Mouse (Mus musculus) left cerebral cortex, postnatal 36 days (tissue): ENCODE data around the gene Stard13. TPM values are rescaled to one million over a fixed set of nuclear protein-coding genes. Genes with fewer than 3 reads are reported as not detected.

Experiments
- DNase-seq, 2 experiments: peaks; one replicate each; pipeline ENCODE4 v3.0.0; 2021 to 2022; ENCODE audit warnings: low spot score in 2 of 2, mixed read lengths in 1 of 2
- intact Hi-C: fragments of 180-260 bp; cut with DNase I; formaldehyde crosslinking; loops from one replicate; pipeline ENCODE4 v1.15.1; 2025
- total RNA-seq, 2 experiments: library from RNA; stranded (reverse); gene quantifications; 2 replicates each; pipeline ENCODE4 v1.2.3; 2021

Stard13 gene
- total RNA-seq, 2 experiments from 2014 or later, result 10.1 to 11.1 TPM

DNA sequence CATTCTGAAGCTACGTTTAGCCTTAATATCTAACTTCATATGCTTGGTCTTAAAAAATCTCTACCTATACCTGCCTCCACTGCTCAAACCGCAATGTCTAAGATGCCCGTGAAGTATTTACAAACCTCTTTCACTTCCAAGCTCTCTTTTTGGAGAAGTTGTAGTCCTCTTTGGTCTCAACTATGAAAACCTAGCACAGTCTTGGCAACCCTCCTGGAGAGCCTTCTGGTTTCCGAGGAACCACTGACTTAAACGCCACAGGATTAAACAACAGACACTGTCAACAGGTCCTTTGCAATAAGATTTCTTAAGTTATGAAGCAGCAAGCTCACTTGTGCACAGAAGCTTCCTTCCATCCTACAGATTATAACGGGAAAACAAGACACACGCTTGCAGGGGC lies 1.8 kb downstream of the Stard13 start:
- DNase-seq, result no peak
- intact Hi-C loops, result loop anchor here (10.0 kb wide), 2 partner anchors 87 to 133 kb away; no protein-coding TSS in a partner anchor

DNA sequence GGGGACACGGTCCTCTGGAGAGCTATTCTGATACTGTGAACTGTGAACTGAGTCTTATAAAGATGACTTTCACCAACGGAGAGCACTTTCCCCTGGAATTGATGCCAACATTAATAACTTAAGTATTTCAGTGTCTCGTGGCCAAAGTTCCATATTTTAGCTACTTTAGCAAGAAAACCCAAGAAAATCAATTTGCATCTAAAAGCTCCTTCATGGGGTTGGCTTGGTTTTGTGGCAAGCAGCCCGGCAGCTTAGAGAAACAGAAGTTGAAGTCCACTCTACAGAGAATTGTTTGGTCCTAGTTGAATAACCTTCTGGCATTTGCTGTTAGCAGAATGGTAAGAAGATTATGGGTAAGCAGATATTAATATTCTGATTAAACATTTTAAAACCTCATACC lies 2.2 kb downstream of the Stard13 start:
- no peak for DNase-seq
- intact Hi-C loops, result loop anchor here (10.0 kb wide), 2 partner anchors 87 to 133 kb away; no protein-coding TSS in a partner anchor

DNA sequence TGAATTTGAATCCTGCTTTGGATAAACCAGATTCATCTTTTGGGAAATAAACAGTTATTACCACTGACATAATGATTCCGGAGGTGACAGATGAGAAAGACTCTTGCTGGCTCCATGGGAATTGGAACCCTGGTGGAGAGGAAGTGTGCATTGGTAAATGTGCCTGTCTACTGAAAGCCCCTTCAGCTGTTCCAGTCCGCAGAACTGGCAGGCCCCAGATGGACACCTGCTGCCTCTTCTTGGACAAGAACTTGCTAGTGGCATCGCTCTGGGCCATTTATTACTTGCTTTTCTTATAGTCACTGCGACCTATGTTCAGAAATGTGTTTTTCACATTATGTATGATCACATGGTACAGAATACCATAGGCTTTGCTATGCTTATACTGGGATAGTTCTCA lies 3.2 kb downstream of the Stard13 start:
- DNase-seq, result no peak
- intact Hi-C loops, result loop anchor here (10.0 kb wide), 2 partner anchors 86 to 134 kb away; no protein-coding TSS in a partner anchor

DNA sequence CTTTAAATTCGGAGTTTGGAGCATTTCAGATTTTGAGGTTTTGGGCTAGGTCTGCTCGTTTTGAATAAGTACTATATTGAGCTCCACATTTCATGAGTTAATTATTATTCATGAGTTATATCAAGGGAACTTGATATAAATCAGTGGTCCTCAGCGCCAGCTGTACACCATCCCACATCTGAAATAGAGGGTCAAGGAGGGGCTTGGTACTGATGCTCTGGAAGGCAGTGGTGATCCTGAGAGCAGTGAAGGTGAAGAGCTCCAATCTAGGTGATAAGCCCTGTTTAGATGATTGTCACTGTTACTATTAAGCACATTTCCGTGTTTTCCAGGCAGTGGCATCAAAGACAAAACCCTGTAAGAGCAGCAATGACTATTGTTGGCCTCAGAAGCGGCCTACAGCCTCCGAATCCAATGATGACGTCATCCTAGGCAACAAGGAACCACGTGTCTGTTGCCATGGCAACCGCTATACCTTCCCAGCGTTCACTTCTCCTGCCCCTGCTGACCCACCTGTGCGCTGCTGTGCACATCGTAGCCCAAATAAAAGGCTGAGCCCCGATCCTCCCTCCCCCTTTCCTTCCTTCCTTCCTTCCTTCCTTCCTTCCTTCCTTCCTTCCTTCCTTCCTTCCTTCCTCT lies 5.2 kb downstream of the Stard13 start:
- intact Hi-C loops, result no loop called here

DNA sequence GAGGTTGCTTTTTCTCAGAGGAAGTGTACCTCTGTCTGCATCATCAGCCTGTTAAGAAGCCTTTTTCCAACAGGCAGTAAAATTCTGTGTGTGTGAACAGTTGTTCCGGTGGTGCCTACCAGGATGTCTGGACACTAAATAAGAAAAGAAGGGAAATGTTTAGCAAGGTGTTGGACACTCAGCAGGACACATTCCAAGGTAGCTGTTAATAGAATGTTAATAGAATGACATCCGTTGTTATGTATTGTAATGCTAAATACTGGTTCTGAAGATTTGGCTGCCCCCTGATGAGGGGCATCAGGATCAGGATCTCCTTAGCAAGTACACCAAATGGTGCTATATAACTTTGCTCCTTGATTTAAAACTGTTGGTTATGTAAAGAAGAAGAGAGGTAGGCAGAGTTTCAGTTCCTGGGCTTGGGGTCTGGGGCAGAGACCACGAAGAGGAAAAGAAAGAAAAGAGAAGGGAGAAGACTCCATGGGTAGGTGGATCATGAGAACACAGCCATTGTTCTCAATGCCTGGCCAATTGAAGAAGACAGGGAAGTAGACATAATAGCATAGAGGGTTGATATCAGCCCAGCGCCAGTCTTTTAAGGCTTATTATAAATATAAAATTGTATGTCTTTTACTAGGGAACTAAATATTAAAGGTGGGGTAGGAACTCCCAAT lies 9.8 kb downstream of the Stard13 start:
- no peak for DNase-seq
- intact Hi-C loops, result no loop called here

More for the DNA sequence above, 5.2 kb downstream of the Stard13 start:
- DNase-seq, result no peak

- intact Hi-C loops, result no loop called here
- no peak for DNase-seq
Observed at GRCm38 (mm10) chr5:151222791-151223190, 10.8 kb downstream of the Stard13 start.

DNA sequence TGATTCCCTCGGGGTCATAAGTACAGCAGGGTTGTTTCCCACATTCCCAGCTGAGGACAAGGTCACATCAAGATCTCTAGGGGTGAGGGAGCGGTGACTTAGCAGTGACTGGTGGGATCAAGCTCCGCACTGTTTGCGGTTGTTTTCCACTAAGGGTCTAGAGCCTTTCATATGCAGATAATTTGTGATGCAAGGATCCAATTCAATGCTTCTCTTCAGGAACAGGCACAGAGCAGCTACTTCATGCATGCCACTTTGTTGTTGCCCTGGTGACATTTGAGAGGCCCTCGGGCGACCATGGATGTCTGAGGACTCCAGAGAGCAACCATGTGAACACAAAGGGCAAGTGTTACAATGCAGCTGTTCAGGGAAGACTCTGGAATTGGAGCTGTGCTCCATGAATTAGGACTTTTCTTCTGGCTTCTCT lies 14.9 kb downstream of the Stard13 start:
- intact Hi-C loops, result no loop called here

GRCm38 (mm10) chr5:151213097-151213496 lies 20.5 kb downstream of the Stard13 start:
- no peak for DNase-seq
- intact Hi-C loops, result no loop called here

More for the DNA sequence above, 14.9 kb downstream of the Stard13 start:
- DNase-seq, result no peak

DNA sequence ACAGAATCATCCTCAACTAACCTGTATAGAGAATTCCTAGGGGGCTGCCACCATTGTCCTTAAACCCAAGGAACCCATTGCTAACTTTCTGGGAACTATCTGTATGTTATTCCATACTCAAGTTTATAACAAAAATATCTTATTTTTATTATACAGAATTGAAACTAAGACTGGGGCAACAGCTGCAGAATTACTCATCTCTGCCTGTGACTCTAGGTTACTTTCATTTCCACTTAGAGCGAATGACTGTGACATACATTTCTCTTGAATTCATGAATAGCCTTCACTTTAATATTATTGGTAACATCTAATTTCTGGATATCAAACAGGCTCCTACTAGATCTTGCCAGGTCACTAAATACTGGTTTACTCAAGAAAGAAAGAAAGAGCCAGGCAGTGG lies 22.8 kb downstream of the Stard13 start:
- intact Hi-C loops, result no loop called here

GRCm38 (mm10) chr5:151210060-151210459 lies 23.6 kb downstream of the Stard13 start:
- DNase-seq, result no peak
- intact Hi-C loops, result no loop called here

More for the DNA sequence above, 22.8 kb downstream of the Stard13 start:
- DNase-seq, result no peak

- no peak for DNase-seq
- intact Hi-C loops, result no loop called here
Observed at GRCm38 (mm10) chr5:151205017-151205416, 28.6 kb downstream of the Stard13 start.

DNA sequence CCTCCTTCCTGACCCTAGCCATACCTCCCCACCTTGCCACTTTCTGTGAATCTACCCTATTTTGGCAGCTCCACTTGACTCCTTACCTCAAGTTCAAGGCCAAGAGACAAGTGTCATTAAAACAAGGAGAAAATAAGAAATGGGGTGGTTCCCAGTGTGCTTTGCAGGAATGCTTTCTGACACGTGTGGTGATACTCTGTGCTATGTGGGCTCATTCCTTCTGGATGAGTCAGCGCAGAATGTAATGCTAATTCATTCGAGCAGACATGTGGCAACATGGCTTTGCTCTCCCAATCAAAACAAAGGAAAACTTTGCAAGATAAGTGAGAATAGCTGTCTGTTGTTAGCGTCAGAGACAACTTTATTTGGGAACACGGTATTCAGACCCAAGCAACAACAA lies 30.7 kb downstream of the Stard13 start:
- no peak for DNase-seq
- intact Hi-C loops, result no loop called here

- no peak for DNase-seq
- intact Hi-C loops, result no loop called here
Observed at GRCm38 (mm10) chr5:151201220-151201619, 32.4 kb downstream of the Stard13 start.

- DNase-seq, result no peak
- intact Hi-C loops, result no loop called here
Observed at GRCm38 (mm10) chr5:151199235-151199634, 34.4 kb downstream of the Stard13 start.

DNA sequence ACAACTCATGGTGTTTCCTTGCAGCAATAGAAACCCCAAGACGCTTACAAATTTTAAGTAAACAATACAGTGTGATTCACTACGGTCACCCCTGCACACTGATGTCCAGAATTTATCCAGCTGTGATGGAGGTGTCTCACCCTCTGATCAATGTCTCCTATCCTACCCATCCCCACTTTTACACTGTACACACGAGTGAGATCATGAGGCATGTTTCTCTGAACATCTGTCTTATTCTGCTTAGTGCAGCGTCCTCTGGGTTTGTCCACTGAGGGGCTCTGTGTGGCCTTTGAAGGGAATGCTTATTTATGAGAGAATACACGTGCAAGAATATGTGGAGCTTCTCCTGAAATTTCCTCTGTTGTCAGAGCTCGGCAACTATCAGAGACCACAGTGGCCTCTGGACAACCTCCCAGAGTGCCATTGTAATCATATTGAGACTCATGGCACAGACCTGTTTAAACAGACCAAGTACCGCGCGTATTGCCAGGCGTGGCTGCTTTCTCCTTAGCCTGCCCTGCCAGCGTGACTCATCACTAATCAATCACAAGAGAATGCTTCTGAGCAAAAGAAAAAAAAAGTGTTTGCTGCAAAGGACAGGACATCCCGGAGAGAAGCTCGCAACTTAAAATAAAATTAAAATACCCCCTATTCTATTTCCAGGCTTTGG lies 36.9 kb downstream of the Stard13 start:
- intact Hi-C loops, result no loop called here
- no peak for DNase-seq

GRCm38 (mm10) chr5:151193885-151194520 lies 39.6 kb downstream of the Stard13 start:
- intact Hi-C loops, result no loop called here
- DNase-seq, result no peak

GRCm38 (mm10) chr5:151192266-151192665 lies 41.4 kb downstream of the Stard13 start:
- DNase-seq, result no peak
- intact Hi-C loops, result no loop called here

DNA sequence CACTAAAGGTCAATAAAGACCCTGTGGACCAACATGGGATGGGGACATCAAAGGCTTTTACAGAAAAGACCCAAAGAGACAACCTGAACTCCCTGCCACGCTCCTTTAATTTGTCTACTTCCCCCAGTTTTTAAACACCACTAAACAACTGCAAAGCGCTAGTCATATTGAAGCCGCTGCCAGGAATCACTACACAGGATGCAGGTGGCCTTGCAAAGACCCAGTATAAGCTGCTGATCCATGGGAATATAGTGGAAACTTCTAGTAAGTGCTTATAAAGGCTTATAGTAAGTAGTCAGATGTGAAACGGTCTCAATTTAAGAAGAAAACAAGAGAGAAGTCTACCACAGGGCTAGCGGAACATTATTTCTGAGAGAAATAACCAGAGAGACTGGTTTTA lies 42.9 kb downstream of the Stard13 start:
- DNase-seq, result no peak
- intact Hi-C loops, result no loop called here

DNA sequence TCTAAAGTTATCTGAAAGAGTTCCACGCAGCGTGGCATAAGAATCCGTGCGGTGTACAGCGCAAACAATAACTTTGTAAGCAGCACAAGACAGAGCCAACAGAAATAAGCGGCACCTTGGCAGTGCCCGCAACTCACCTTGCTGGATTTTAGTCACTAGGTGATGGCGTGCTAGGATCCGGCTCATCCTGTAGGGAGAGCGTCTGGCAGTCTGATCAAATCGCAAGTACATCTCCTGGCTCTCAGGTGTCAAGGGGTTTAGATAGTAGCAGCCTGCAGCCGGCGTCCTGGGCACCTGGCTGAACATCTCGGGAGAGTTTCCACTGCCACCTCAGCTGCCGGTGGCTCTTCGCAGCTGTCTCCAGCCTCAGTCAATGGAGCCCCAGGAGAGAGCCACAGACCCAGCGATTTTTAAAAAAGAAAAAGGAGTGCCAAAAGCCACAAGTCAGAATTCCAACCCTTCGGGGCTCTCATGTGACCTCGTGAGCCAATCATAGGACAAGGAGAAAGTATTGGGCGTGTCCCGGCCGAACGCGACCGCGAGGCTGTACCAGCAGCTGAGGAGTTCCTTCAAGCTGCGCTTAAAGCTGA lies 43.8 kb downstream of the Stard13 start:
- DNase-seq, result peak; percentile 26 to 34
- intact Hi-C loops, result no loop called here

DNA sequence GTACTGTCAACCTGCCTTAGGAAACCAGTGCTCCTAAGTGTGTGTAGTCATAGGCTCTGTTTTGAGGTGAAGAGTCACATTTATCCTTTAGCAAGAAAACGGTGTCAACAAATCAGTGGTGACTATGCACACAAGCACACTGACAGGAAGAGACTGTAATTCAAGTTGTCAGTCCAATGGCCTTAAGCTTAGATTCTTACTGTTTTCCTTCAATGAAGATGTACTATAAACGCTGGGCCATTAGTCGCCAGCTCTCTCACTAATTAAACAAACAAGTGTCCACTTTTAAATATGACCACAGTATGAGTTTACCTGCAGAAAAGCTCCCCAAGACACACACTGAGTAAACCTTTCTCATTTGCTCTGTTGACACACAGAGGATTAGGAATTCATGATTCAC lies 44.3 kb downstream of the Stard13 start:
- intact Hi-C loops, result no loop called here
- DNase-seq, result no peak
